Mouse (Mus musculus) testis, adult 2 months (tissue): ENCODE data around the gene 4930432K21Rik.

Source experiments
- CTCF ChIP-seq: fragments of 200-500 bp; IDR thresholded peaks from 2 replicates; pipeline ENCODE4 v1.5.1; 2012; ENCODE audit warnings: low read depth, mild to moderate bottlenecking, inconsistent platforms, low read length, moderate library complexity; ENCODE audit not compliant: control insufficient read depth, insufficient read depth, insufficient replicate concordance
- POLR2A ChIP-seq: fragments of 200-500 bp; IDR thresholded peaks from 2 replicates; pipeline ENCODE4 v1.6.1; 2012; ENCODE audit warnings: low read depth, mild to moderate bottlenecking, inconsistent platforms, low read length, moderate library complexity; ENCODE audit not compliant: control insufficient read depth

- TF ChIP-seq CTCF (peak; percentile 71), POLR2A (no peak)
Observed at GRCm38 (mm10) chr8:84210167-84210791, 62.5 kb downstream of the 4930432K21Rik start.
